Mouse (Mus musculus): ENCODE data around the gene Gimap1.

DNA sequence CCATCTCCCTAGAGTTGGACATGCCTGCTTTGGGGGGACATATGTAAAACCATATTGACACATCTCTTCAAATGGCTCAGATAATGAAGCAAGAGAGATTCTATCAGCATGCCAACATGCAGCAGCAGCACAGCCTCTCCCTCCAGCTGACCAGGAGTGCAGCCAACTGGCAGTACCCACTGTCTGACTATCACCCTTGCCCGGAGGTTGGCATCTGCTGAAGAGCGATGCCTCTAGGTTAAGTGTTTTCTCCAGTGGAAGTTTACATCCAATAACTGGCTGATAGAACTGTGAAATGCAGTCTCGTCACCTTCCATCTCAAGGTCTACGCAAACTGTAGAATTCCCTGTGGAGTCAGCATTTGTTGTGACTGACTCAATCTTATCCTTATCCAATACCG, 1.2 kb upstream of the Gimap1 start:
- TF ChIP-seq ZMIZ1 (IDR thresholded peaks at IDR 0.05; ENCODE audit: low read depth, low read length): no peak
- TF ChIP-seq POLR2A (IDR thresholded peaks at IDR 0.05; ENCODE audit: control insufficient read depth in 1 of 2, insufficient read depth in 1 of 2, low read depth in 1 of 2, low read length in 2 of 2, poor library complexity in 1 of 2): no peak
- TF ChIP-seq CTCF (IDR thresholded peaks at IDR 0.05 in 2 of 3, conservative IDR thresholded peaks at IDR 0.05 in 1 of 3; ENCODE audit: control insufficient read depth in 1 of 3, insufficient read depth in 1 of 3, low read depth in 2 of 3, low read length in 3 of 3, poor library complexity in 1 of 3, severe bottlenecking in 1 of 3): no peak
- no peak for TF ChIP-seq MYB (IDR thresholded peaks at IDR 0.05; ENCODE audit: low read depth, low read length)
- no peak for TF ChIP-seq NRF1 (IDR thresholded peaks at IDR 0.05; ENCODE audit: insufficient read depth, low read depth, low read length, poor library complexity, severe bottlenecking)
- no peak for TF ChIP-seq GATA1 (IDR thresholded peaks at IDR 0.05; ENCODE audit: low read depth, low read length)
- no peak for TF ChIP-seq RAD21 (IDR thresholded peaks at IDR 0.05; ENCODE audit: low read depth, low read length)
- TF ChIP-seq USF2 (IDR thresholded peaks at IDR 0.05; ENCODE audit: borderline replicate concordance in 1 of 2, insufficient read depth in 1 of 2, low read depth in 1 of 2, low read length in 2 of 2): no peak
- no peak for TF ChIP-seq JUND (IDR thresholded peaks at IDR 0.05; ENCODE audit: low read depth, low read length)
- TF ChIP-seq EP300 (IDR thresholded peaks at IDR 0.05; ENCODE audit: low read depth in 1 of 2, low read length in 2 of 2): no peak
- TF ChIP-seq POLR2AphosphoS2 (IDR thresholded peaks at IDR 0.05; ENCODE audit: low read length): no peak
